In genomic region chr7:118855171-118855876, GRCm38 (mm10) we compare ENCODE assay signal across 8 mouse cellular contexts. TPM values are rescaled to one million over a fixed set of nuclear protein-coding genes. Genes with fewer than 3 reads are reported as not detected.
DNase-seq lines count a peak whose midpoint lies in the region; ATAC-seq lines count a peak whose summit lies in the region.

Gene Iqck (plus strand): TSS chr7:118855752.

- DNase-seq in R1 (ENCODE audit: low read depth, low spot score), result peak; percentile 96
- peak; percentile 93 to 95 for DNase-seq in cerebellum, postnatal 25 days
- peak; percentile 89 to 94 for DNase-seq in frontal cortex, postnatal 36 days (ENCODE audit: low spot score in 2 of 2)
- peak; percentile 92 to 93 for DNase-seq in left cerebral cortex, adult 18-20 months (ENCODE audit: low spot score in 2 of 2)
- DNase-seq in right cerebral cortex, adult 18-20 months, result peak; percentile 94
- peak; percentile 72 for DNase-seq in urinary bladder, postnatal 10 days (ENCODE audit: low spot score)

- H3K4me1 ChIP-seq in hindbrain, embryonic 16.5 days (ENCODE audit: control insufficient read depth, insufficient read depth, low read depth, low read length), result peaks cover 12% of the 10 kb centered on the region

- H3K9ac ChIP-seq in hindbrain, embryonic 16.5 days (ENCODE audit: low read depth, low read length), result peak within 1 kb of the TSS; percentile 58

- H3K27ac ChIP-seq in hindbrain, embryonic 16.5 days (ENCODE audit: low read depth, low read length), result peak within 1 kb of the TSS; percentile 50
- H3K27ac ChIP-seq in macrophage, result peak within 1 kb of the TSS; percentile 41

- under 1% methylated on average over 57 of the region's 57 CpGs for WGBS in hindbrain, embryonic 16.5 days
- WGBS in macrophage (ENCODE audit: missing documents), result 2% methylated on average over 48 of the region's 57 CpGs

- no peaks in the 10 kb centered on the region; the same call in 1 of the 2 replicates for H3K36me3 ChIP-seq in hindbrain, embryonic 16.5 days (ENCODE audit: control insufficient read depth, insufficient read depth, low read length)
- H3K36me3 ChIP-seq in macrophage (ENCODE audit: inconsistent target), result peaks cover 10% of the 10 kb centered on the region; the same call in 1 of the 2 replicates

- H3K79me2 ChIP-seq in macrophage (ENCODE audit: inconsistent target), result peaks cover 38% of the 10 kb centered on the region

- ATAC-seq in hindbrain, embryonic 16.5 days, result peak; percentile 98

- peak within 1 kb of the TSS; percentile 52 for H3K4me3 ChIP-seq in hindbrain, embryonic 16.5 days (ENCODE audit: low read length)
- H3K4me3 ChIP-seq in macrophage (ENCODE audit: inconsistent target), result peak within 1 kb of the TSS; percentile 90

- no peaks in the 10 kb centered on the region for H3K9me3 ChIP-seq in hindbrain, embryonic 16.5 days (ENCODE audit: control insufficient read depth, low read length)

- H3K4me2 ChIP-seq in hindbrain, embryonic 16.5 days (ENCODE audit: low read length), result peak within 1 kb of the TSS; percentile 79

- H3K27me3 ChIP-seq in hindbrain, embryonic 16.5 days (replicated peaks; ENCODE audit: control insufficient read depth, insufficient read depth, low read length), result no peaks in the 10 kb centered on the region

RNA-seq across cellular contexts. Expression of gene Iqck, which starts in this region (rescaled TPM):
- polyA plus RNA-seq in hindbrain, embryonic 16.5 days (2015; fragmentation: Nextera tagmentation; extraction: Ambion mirVana), result 3.8 and 4.5 TPM in 2 replicates
- 1 to 10 TPM; 2.6 to 4.0 TPM for total RNA-seq in left cerebral cortex, adult 18-20 months (2021)
- total RNA-seq in macrophage (2018; cell fraction: chromatin; rRNA removed), result 10 to 100 TPM in 1 of 26 experiments, 1 to 10 TPM in 25; 1.0 to 11.0 (median 3.6) TPM
- total RNA-seq in macrophage (2018; cell fraction: cytosol; rRNA removed), result 1 to 10 TPM; 1.0 to 2.3 (median 1.9) TPM
- total RNA-seq in macrophage (2018; cell fraction: nucleus; rRNA removed), result 1 to 10 TPM in 25 of 26 experiments, under 1 TPM in 1; 0.90 to 9.9 (median 2.1) TPM
- polyA plus RNA-seq in macrophage (2018), result 1.2 to 2.7 TPM (median 1.6 TPM) in 3 replicates

Comparison
In these comparisons a context has a peak if more than half of its experiments do, and no peak if none do; other contexts are left out.
1. Peak in every context shown above with its lines: DNase-seq, ATAC-seq, H3K4me3 ChIP-seq and H3K27ac ChIP-seq.